Mouse (Mus musculus): Measurements from ENCODE around the gene Ascc1. TPM values are rescaled to one million over a fixed set of nuclear protein-coding genes. Genes with fewer than 3 reads are reported as not detected.

Ascc1 gene
- polyA plus RNA-seq, 1 experiment from 2014 or later: 42.4 TPM

GRCm38 (mm10) chr10:59967309-59967942, 35.2 kb upstream of the Ascc1 start:
- ATAC-seq (ENCODE audit: insufficient read depth, low FRiP score, low read depth): no peak

GRCm38 (mm10) chr10:59969821-59970449, 32.7 kb upstream of the Ascc1 start:
- peak overlapping the region; percentile 46 for H3K4me3 ChIP-seq (replicated peaks)
- H3K36me3 ChIP-seq: no peaks in the 10 kb centered on the region
- peak overlapping the region; percentile 88 for H3K27ac ChIP-seq
- peak; percentile 25; the same call in 1 of the 2 replicates for ATAC-seq (ENCODE audit: insufficient read depth, low FRiP score, low read depth)
- WGBS: 3% methylated on average over 25 of the region's 25 CpGs
- H3K9me3 ChIP-seq: no peaks in the 10 kb centered on the region
- H3K27me3 ChIP-seq (replicated peaks): no peaks in the 10 kb centered on the region
- H3K4me1 ChIP-seq: peaks cover 41% of the 10 kb centered on the region
- H3K4me2 ChIP-seq: peak overlapping the region; percentile 83
- H3K9ac ChIP-seq: peak overlapping the region; percentile 39; the same call in 1 of the 2 replicates

More at GRCm38 (mm10) chr10:59967309-59967942, 35.2 kb upstream of the Ascc1 start:
- Histone ChIP-seq H3K9me3 (no peaks in the 10 kb centered on the region), H3K4me2 (no peak overlapping the region), H3K27ac (no peak overlapping the region), H3K9ac (no peak overlapping the region), H3K36me3 (no peaks in the 10 kb centered on the region), H3K4me3 (replicated peaks) (no peak overlapping the region), H3K27me3 (replicated peaks) (no peaks in the 10 kb centered on the region), H3K4me1 (peaks cover 36% of the 10 kb centered on the region)
- 72% methylated on average over 6 of the region's 6 CpGs for WGBS

GRCm38 (mm10) chr10:59970450-59971062, 32.0 kb upstream of the Ascc1 start:
- 26% methylated on average over 6 of the region's 6 CpGs for WGBS
- Histone ChIP-seq H3K4me2 (peak overlapping the region; percentile 83), H3K27ac (peak overlapping the region; percentile 88), H3K27me3 (replicated peaks) (no peaks in the 10 kb centered on the region), H3K4me1 (peaks cover 39% of the 10 kb centered on the region), H3K9me3 (no peaks in the 10 kb centered on the region), H3K36me3 (no peaks in the 10 kb centered on the region), H3K9ac (peak overlapping the region; percentile 39; the same call in 1 of the 2 replicates), H3K4me3 (replicated peaks) (peak overlapping the region; percentile 46)
- ATAC-seq (ENCODE audit: insufficient read depth, low FRiP score, low read depth): no peak

GRCm38 (mm10) chr10:59971813-59972212, 30.8 kb upstream of the Ascc1 start:
- H3K36me3 ChIP-seq: no peaks in the 10 kb centered on the region
- no peak overlapping the region for H3K4me3 ChIP-seq (replicated peaks)
- H3K4me2 ChIP-seq: no peak overlapping the region
- no peaks in the 10 kb centered on the region for H3K27me3 ChIP-seq (replicated peaks)
- H3K27ac ChIP-seq: no peak overlapping the region
- peaks cover 31% of the 10 kb centered on the region for H3K4me1 ChIP-seq
- no peaks in the 10 kb centered on the region for H3K9me3 ChIP-seq
- H3K9ac ChIP-seq: no peak overlapping the region
- ATAC-seq (ENCODE audit: insufficient read depth, low FRiP score, low read depth): no peak
- 88% methylated on average over 8 of the region's 8 CpGs for WGBS

GRCm38 (mm10) chr10:59972534-59972933, 30.1 kb upstream of the Ascc1 start:
- Histone ChIP-seq H3K27me3 (replicated peaks) (no peaks in the 10 kb centered on the region), H3K36me3 (no peaks in the 10 kb centered on the region), H3K9me3 (no peaks in the 10 kb centered on the region), H3K9ac (no peak overlapping the region), H3K4me1 (peaks cover 31% of the 10 kb centered on the region), H3K27ac (0 out of 2 replicates have a peak overlapping the region, but pooled peaks have one; percentile 66), H3K4me2 (no peak overlapping the region), H3K4me3 (replicated peaks) (no peak overlapping the region)
- 67% methylated on average over 2 of the region's 2 CpGs for WGBS
- ATAC-seq (ENCODE audit: insufficient read depth, low FRiP score, low read depth): no peak

DNA sequence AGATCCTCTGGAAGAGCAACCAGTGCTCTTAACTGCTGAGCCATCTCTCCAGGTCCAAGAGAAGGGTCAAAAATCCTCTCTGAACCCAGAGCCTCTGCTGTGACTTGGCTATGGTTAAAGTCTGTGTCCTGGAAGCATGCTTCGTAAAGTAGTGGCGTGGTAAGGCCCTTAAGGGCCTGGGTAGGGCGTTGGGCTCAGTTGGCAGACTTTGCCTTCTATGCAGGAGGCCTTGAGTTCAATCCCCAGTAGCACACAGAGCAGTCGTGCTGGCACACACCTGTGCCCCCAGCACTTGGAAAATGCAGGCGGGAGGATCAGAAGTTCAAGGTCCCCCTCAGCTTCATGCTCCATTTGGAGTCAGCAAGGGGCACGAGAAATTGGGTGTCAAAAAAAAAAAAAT, 29.6 kb upstream of the Ascc1 start:
- Histone ChIP-seq H3K9me3 (no peaks in the 10 kb centered on the region), H3K9ac (no peak overlapping the region), H3K27me3 (replicated peaks) (no peaks in the 10 kb centered on the region), H3K36me3 (no peaks in the 10 kb centered on the region), H3K4me1 (peaks cover 32% of the 10 kb centered on the region), H3K27ac (peak overlapping the region; percentile 66; the same call in 1 of the 2 replicates), H3K4me2 (no peak overlapping the region), H3K4me3 (replicated peaks) (no peak overlapping the region)
- WGBS: 74% methylated on average over 6 of the region's 6 CpGs
- no peak for ATAC-seq (ENCODE audit: insufficient read depth, low FRiP score, low read depth)

GRCm38 (mm10) chr10:59973400-59973799, 29.2 kb upstream of the Ascc1 start:
- 64% methylated on average over 4 of the region's 4 CpGs for WGBS
- Histone ChIP-seq H3K4me1 (peaks cover 36% of the 10 kb centered on the region), H3K4me3 (replicated peaks) (no peak overlapping the region), H3K9ac (no peak overlapping the region), H3K27ac (peak overlapping the region; percentile 77), H3K36me3 (no peaks in the 10 kb centered on the region), H3K4me2 (no peak overlapping the region), H3K9me3 (no peaks in the 10 kb centered on the region), H3K27me3 (replicated peaks) (no peaks in the 10 kb centered on the region)
- no peak for ATAC-seq (ENCODE audit: insufficient read depth, low FRiP score, low read depth)

GRCm38 (mm10) chr10:59974191-59974664, 28.4 kb upstream of the Ascc1 start:
- Histone ChIP-seq H3K4me2 (peak overlapping the region; percentile 17; the same call in 1 of the 2 replicates), H3K27ac (peak overlapping the region; percentile 77), H3K9me3 (no peaks in the 10 kb centered on the region), H3K4me1 (peaks cover 45% of the 10 kb centered on the region), H3K36me3 (no peaks in the 10 kb centered on the region), H3K9ac (no peak overlapping the region), H3K27me3 (replicated peaks) (no peaks in the 10 kb centered on the region), H3K4me3 (replicated peaks) (no peak overlapping the region)
- 12% methylated on average over 6 of the region's 6 CpGs for WGBS
- ATAC-seq (ENCODE audit: insufficient read depth, low FRiP score, low read depth): peak; percentile 54; the same call in 1 of the 2 replicates

DNA sequence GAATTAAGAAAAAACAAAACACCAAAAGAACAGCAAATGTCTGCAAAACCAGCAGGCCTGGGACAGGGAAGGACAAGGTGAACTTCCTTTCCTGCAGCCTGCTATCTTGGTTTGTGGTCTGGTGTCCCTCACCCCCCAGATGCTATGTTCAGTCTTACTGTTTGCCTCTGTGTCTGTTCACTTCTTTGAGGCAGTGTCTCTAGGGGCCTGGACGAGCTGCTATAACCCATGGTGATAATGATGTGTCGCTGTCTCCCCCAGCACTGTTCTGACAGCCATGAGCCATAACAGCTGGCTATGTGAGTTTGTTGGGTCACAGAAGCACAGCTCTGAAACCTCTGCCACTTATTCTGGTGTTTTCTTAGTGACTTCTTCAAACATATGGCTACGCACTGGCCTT, 27.8 kb upstream of the Ascc1 start:
- Histone ChIP-seq H3K9ac (no peak overlapping the region), H3K36me3 (no peaks in the 10 kb centered on the region), H3K4me3 (replicated peaks) (no peak overlapping the region), H3K27me3 (replicated peaks) (no peaks in the 10 kb centered on the region), H3K9me3 (no peaks in the 10 kb centered on the region), H3K4me2 (0 out of 2 replicates have a peak overlapping the region, but pooled peaks have one; percentile 17), H3K27ac (peak overlapping the region; percentile 77), H3K4me1 (peaks cover 49% of the 10 kb centered on the region)
- no peak for ATAC-seq (ENCODE audit: insufficient read depth, low FRiP score, low read depth)
- WGBS: 43% methylated on average over 3 of the region's 3 CpGs

DNA sequence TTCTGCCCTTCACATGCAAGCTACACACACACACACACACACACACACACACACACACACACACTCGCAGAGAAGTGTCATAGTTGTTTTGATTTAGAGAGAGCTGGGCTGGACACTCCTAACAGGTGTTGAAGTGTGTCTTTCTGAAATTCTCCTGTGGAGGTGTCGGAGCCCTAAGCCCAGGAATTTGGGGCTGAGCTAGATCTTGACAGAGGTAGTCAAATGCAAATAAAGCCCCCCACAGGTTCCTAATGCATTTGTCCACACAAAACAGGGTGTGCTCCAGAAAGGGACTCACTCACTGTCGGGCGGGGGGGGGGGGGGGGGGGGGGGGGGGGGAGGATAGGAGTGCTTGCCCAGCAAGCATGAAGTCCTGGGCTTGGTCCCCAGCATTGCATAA, 25.5 kb upstream of the Ascc1 start:
- H3K27me3 ChIP-seq (replicated peaks): no peaks in the 10 kb centered on the region
- ATAC-seq (ENCODE audit: insufficient read depth, low FRiP score, low read depth): no peak
- no peak overlapping the region for H3K4me3 ChIP-seq (replicated peaks)
- H3K9ac ChIP-seq: no peak overlapping the region
- H3K9me3 ChIP-seq: no peaks in the 10 kb centered on the region
- no peak overlapping the region for H3K27ac ChIP-seq
- WGBS: 54% methylated on average over 2 of the region's 4 CpGs
- peaks cover 40% of the 10 kb centered on the region for H3K4me1 ChIP-seq
- H3K4me2 ChIP-seq: no peak overlapping the region
- no peaks in the 10 kb centered on the region for H3K36me3 ChIP-seq

- no peak overlapping the region for H3K4me2 ChIP-seq
- no peaks in the 10 kb centered on the region for H3K27me3 ChIP-seq (replicated peaks)
- no peak for ATAC-seq (ENCODE audit: insufficient read depth, low FRiP score, low read depth)
- H3K4me3 ChIP-seq (replicated peaks): no peak overlapping the region
- no peaks in the 10 kb centered on the region for H3K9me3 ChIP-seq
- peak overlapping the region; percentile 80 for H3K27ac ChIP-seq
- H3K9ac ChIP-seq: no peak overlapping the region
- peaks cover 40% of the 10 kb centered on the region for H3K4me1 ChIP-seq
- 88% methylated on average over 5 of the region's 5 CpGs for WGBS
- H3K36me3 ChIP-seq: no peaks in the 10 kb centered on the region
Measured at GRCm38 (mm10) chr10:59977715-59978343, 24.8 kb upstream of the Ascc1 start.

All from stomach, embryonic 15.5 days (tissue).